Mouse (Mus musculus): ENCODE results near the gene Nup93.

- no peak for TF ChIP-seq CTCF (IDR thresholded peaks at IDR 0.05; ENCODE audit: control insufficient read depth, insufficient read depth, insufficient read length)
- no peak for TF ChIP-seq MAX (IDR thresholded peaks at IDR 0.05)
- TF ChIP-seq CEBPB (IDR thresholded peaks at IDR 0.05; ENCODE audit: low read depth): no peak
- no peak for TF ChIP-seq MYOD1 (IDR thresholded peaks at IDR 0.05; ENCODE audit: control insufficient read depth, insufficient read length, low read depth)
- no peak for TF ChIP-seq MYOG (IDR thresholded peaks at IDR 0.05; ENCODE audit: control insufficient read depth, extremely low read depth, insufficient read length)
- TF ChIP-seq USF1 (IDR thresholded peaks at IDR 0.05; ENCODE audit: low read depth): no peak
Measured at GRCm38 (mm10) chr8:94292072-94292471, 77.7 kb downstream of the Nup93 start.
